Mouse (Mus musculus) heart, adult 2 months (tissue): Measurements from ENCODE around the gene Topbp1. TPM values are rescaled to one million over a fixed set of nuclear protein-coding genes. Genes with fewer than 3 reads are reported as not detected.
"Not testable (repeated sequence)": the region's sequence is repeated elsewhere in the genome, so short reads cannot be mapped to it uniquely, and the experiment has no call there.

Experiments
- DNase-seq, 2 experiments: peaks; one replicate each; pipeline ENCODE4 v3.0.0; 2021
- H3K27ac ChIP-seq: fragments of 200-600 bp; 2 replicates; pipeline ENCODE4 v1.8.1; 2022
- H3K27me3 ChIP-seq: fragments of 200-500 bp; 2 replicates; pipeline ENCODE4 v1.6.1; 2012; ENCODE audit warnings: mild to moderate bottlenecking, low read length, inconsistent platforms, mixed read lengths; ENCODE audit not compliant: control insufficient read depth, insufficient read depth
- H3K36me3 ChIP-seq: fragments of 200-500 bp; 2 replicates; pipeline ENCODE4 v1.6.1; 2012; ENCODE audit warnings: low read length, inconsistent platforms; ENCODE audit not compliant: control insufficient read depth, insufficient read depth
- H3K4me1 ChIP-seq: fragments of 200-500 bp; 2 replicates; pipeline ENCODE4 v1.6.1; 2011; ENCODE audit warnings: low read length; ENCODE audit not compliant: control insufficient read depth, insufficient read depth
- H3K4me3 ChIP-seq: fragments of 200-600 bp; 2 replicates; pipeline ENCODE4 v1.8.1; 2022
- H3K79me2 ChIP-seq: fragments of 200-500 bp; replicated peaks from 2 replicates; pipeline ENCODE4 v1.6.1; 2012; ENCODE audit warnings: mild to moderate bottlenecking, inconsistent platforms, low read length, moderate library complexity, mixed read lengths; ENCODE audit not compliant: control insufficient read depth, insufficient read depth
- H3K9ac ChIP-seq: fragments of 200-500 bp; 2 replicates; pipeline ENCODE4 v1.6.1; 2012; ENCODE audit warnings: low read depth, mild to moderate bottlenecking, control low read depth, inconsistent platforms, low read length, mixed read lengths
- CTCF ChIP-seq: fragments of 200-600 bp; IDR thresholded peaks from 2 replicates; pipeline ENCODE4 v1.8.1; 2022; ENCODE audit warnings: antibody characterized with exemption, mild to moderate bottlenecking, moderate library complexity
- EP300 ChIP-seq: fragments of 200-500 bp; IDR thresholded peaks from 2 replicates; pipeline ENCODE4 v1.6.1; 2011; ENCODE audit warnings: low read depth, low read length, control low read depth; ENCODE audit not compliant: insufficient read depth
- POLR2A ChIP-seq: fragments of 200-500 bp; IDR thresholded peaks from 2 replicates; pipeline ENCODE4 v1.6.1; 2011; ENCODE audit warnings: mild to moderate bottlenecking, low read depth, low read length, control low read depth; ENCODE audit not compliant: insufficient read depth
- WGBS: fragments of 180-500 bp; shearing (Covaris S2); methylation state at CpG from one replicate; pipeline ENCODE4 v1.1.7; 2018; 5-methylcytosine and 5-hydroxymethylcytosine counted together
- intact Hi-C: fragments of 180-260 bp; cut with DNase I; formaldehyde crosslinking; loops from one replicate; pipeline ENCODE4 v1.15.1; 2025
- polyA plus RNA-seq: library from polyadenylated mRNA; depleted of rRNA; stranded (reverse); fragments of >200 nt; gene quantifications from 2 replicates; pipeline ENCODE4 v1.2.3, GENCODE M21; 2012
- total RNA-seq, 2 experiments: library from RNA; stranded (reverse); gene quantifications; 2 replicates each; pipeline ENCODE4 v1.2.3; 2021

Gene Topbp1
- total and polyA plus RNA-seq, 3 experiments, result 4.1 to 12.2 (median 7.6) TPM

- intact Hi-C loops, result no loop called here
- H3K4me1 ChIP-seq, result no peaks in the 10 kb centered on the region; the same call in 1 of the 2 replicates
- no peak overlapping the region for H3K4me3 ChIP-seq
- TF ChIP-seq CTCF, result no peak
- no peak for TF ChIP-seq EP300
- no peak for TF ChIP-seq POLR2A
- H3K27ac ChIP-seq, result no peak overlapping the region
- no peaks in the 10 kb centered on the region for H3K27me3 ChIP-seq
- DNase-seq, result no peak
- no peaks in the 10 kb centered on the region for H3K79me2 ChIP-seq
- H3K36me3 ChIP-seq, result peaks cover 3% of the 10 kb centered on the region
- H3K9ac ChIP-seq, result no peak overlapping the region
- WGBS, result 57% methylated on average over 6 of the region's 6 CpGs
These were observed 27.6 kb downstream of the Topbp1 start for GRCm38 (mm10) chr9:103332663-103333062.

GRCm38 (mm10) chr9:103336912-103337311 lies 31.9 kb downstream of the Topbp1 start:
- intact Hi-C loops, result no loop called here
- no peak for DNase-seq
- no peaks in the 10 kb centered on the region for H3K79me2 ChIP-seq

GRCm38 (mm10) chr9:103347045-103347444 lies 42.0 kb downstream of the Topbp1 start:
- DNase-seq, result no peak
- Histone ChIP-seq H3K36me3 (peaks cover 13% of the 10 kb centered on the region), H3K27me3 (no peaks in the 10 kb centered on the region), H3K4me3 (no peak overlapping the region), H3K79me2 (no peaks in the 10 kb centered on the region), H3K4me1 (no peaks in the 10 kb centered on the region), H3K27ac (no peak overlapping the region), H3K9ac (no peak overlapping the region)
- no peak for TF ChIP-seq CTCF
- TF ChIP-seq POLR2A, result no peak
- TF ChIP-seq EP300, result no peak
- 78% methylated on average over 4 of the region's 4 CpGs for WGBS
- intact Hi-C loops, result no loop called here

More at GRCm38 (mm10) chr9:103336912-103337311, 31.9 kb downstream of the Topbp1 start:
- H3K4me1 ChIP-seq, result no peaks in the 10 kb centered on the region; the same call in 1 of the 2 replicates
- H3K9ac ChIP-seq, result no peak overlapping the region
- H3K36me3 ChIP-seq, result peaks cover 3% of the 10 kb centered on the region
- H3K4me3 ChIP-seq, result no peak overlapping the region
- H3K27me3 ChIP-seq, result no peaks in the 10 kb centered on the region
- TF ChIP-seq CTCF (no peak), POLR2A (no peak), EP300 (no peak)
- H3K27ac ChIP-seq, result no peak overlapping the region

GRCm38 (mm10) chr9:103347996-103348490 lies 43.0 kb downstream of the Topbp1 start:
- H3K79me2 ChIP-seq, result no peaks in the 10 kb centered on the region
- H3K27me3 ChIP-seq, result no peaks in the 10 kb centered on the region
- 53% methylated on average over 1 of the region's 1 CpGs for WGBS
- H3K9ac ChIP-seq, result no peak overlapping the region
- DNase-seq, result no peak
- TF ChIP-seq EP300, result no peak
- no peak for TF ChIP-seq POLR2A
- no peak for TF ChIP-seq CTCF
- intact Hi-C loops, result no loop called here
- H3K4me3 ChIP-seq, result no peak overlapping the region
- H3K36me3 ChIP-seq, result peaks cover 13% of the 10 kb centered on the region
- H3K27ac ChIP-seq, result no peak overlapping the region
- H3K4me1 ChIP-seq, result no peaks in the 10 kb centered on the region

- peaks cover 13% of the 10 kb centered on the region for H3K36me3 ChIP-seq
- intact Hi-C loops, result no loop called here
- no peak for TF ChIP-seq POLR2A
These were observed 43.8 kb downstream of the Topbp1 start for GRCm38 (mm10) chr9:103348791-103349190.

GRCm38 (mm10) chr9:103353500-103354260 lies 48.7 kb downstream of the Topbp1 start:
- H3K4me3 ChIP-seq, H3K4me1 ChIP-seq, H3K9ac ChIP-seq, H3K27ac ChIP-seq, H3K79me2 ChIP-seq, H3K27me3 ChIP-seq, intact Hi-C loops, DNase-seq: not testable (repeated sequence)
- 72% methylated on average over 7 of the region's 7 CpGs for WGBS
- peaks cover 20% of the 10 kb centered on the region for H3K36me3 ChIP-seq

More at GRCm38 (mm10) chr9:103348791-103349190, 43.8 kb downstream of the Topbp1 start:
- Histone ChIP-seq H3K79me2 (no peaks in the 10 kb centered on the region), H3K9ac (no peak overlapping the region), H3K4me3 (no peak overlapping the region), H3K4me1 (no peaks in the 10 kb centered on the region), H3K27me3 (no peaks in the 10 kb centered on the region), H3K27ac (no peak overlapping the region)
- no peak for DNase-seq
